In genomic region chr2:20914531-20915320, GRCm38 (mm10) we compare ENCODE assay signal across 29 mouse cellular contexts. TPM values are rescaled to one million over a fixed set of nuclear protein-coding genes. Genes with fewer than 3 reads are reported as not detected.
DNase-seq lines count a peak whose midpoint lies in the region; ATAC-seq lines count a peak whose summit lies in the region.
"Had no signal": no experiment of that assay in that cellular context is flagged by ENCODE, and none has a peak within 500 bp of the region (broad histone marks: within the 10 kb centered on the region; RNA-seq: fewer than 3 reads in every experiment).

No protein-coding gene starts in this region.

- no peak overlapping the region for H3K9ac ChIP-seq in kidney, embryonic 15.5 days
- H3K9ac ChIP-seq: embryonic facial prominence, embryonic 15.5 days; forebrain, embryonic 12.5 days; limb, embryonic 13.5 days; liver, embryonic 13.5 days had no signal

- no peak overlapping the region for H3K27ac ChIP-seq in kidney, embryonic 15.5 days
- H3K27ac ChIP-seq: embryonic facial prominence, embryonic 10.5 days; embryonic facial prominence, embryonic 15.5 days; forebrain, embryonic 12.5 days; hindbrain, embryonic 10.5 days; layer of hippocampus, adult 2 months; left cerebral cortex, adult 2 months; limb, embryonic 13.5 days; liver, embryonic 13.5 days had no signal

- no peak for DNase-seq in frontal cortex, postnatal 14 days (ENCODE audit: low spot score in 2 of 2)
- DNase-seq in kidney, postnatal 36 days, result peak; percentile 36 to 40
- DNase-seq in NIH3T3 (ENCODE audit: low read depth), result peak; percentile 29
- DNase-seq in embryo, embryonic 11 days, result no peak
- DNase-seq in thymus, postnatal 36 days, result no peak
- DNase-seq: cerebellum, postnatal 14 days; gastrocnemius, postnatal 25 days; heart, adult 2 months; heart, postnatal 14 days; kidney, postnatal 14 days; liver, embryonic 13.5 days; lung, adult 18-20 months; lung, postnatal 4 days; midbrain, embryonic 14.5 days; thymus, adult 2 months; thymus, postnatal 4 days had no signal

- no peak overlapping the region for H3K4me2 ChIP-seq in kidney, embryonic 15.5 days
- H3K4me2 ChIP-seq: embryonic facial prominence, embryonic 15.5 days; forebrain, embryonic 12.5 days; limb, embryonic 13.5 days; liver, embryonic 13.5 days had no signal

- 87% methylated on average over 10 of the region's 10 CpGs for WGBS in kidney, embryonic 15.5 days

- peaks cover 8% of the 10 kb centered on the region for H3K36me3 ChIP-seq in kidney, embryonic 15.5 days
- H3K36me3 ChIP-seq: embryonic facial prominence, embryonic 15.5 days had no signal

- no peaks in the 10 kb centered on the region for H3K27me3 ChIP-seq in kidney, embryonic 15.5 days
- H3K27me3 ChIP-seq: CH12.LX; embryonic facial prominence, embryonic 15.5 days; forebrain, embryonic 12.5 days; limb, embryonic 13.5 days; liver, embryonic 13.5 days; megakaryocyte, embryonic 14.5 days had no signal

- peak; percentile 81 for ATAC-seq in frontal cortex, adult (ENCODE audit: low TSS enrichment)
- ATAC-seq in kidney, embryonic 15.5 days (replicated peaks; ENCODE audit: low FRiP score), result no peak
- ATAC-seq: hindbrain, embryonic 16.5 days; lung, postnatal 0 days had no signal

- no peaks in the 10 kb centered on the region for H3K4me1 ChIP-seq in kidney, embryonic 15.5 days
- H3K4me1 ChIP-seq: embryonic facial prominence, embryonic 10.5 days; embryonic facial prominence, embryonic 15.5 days; hindbrain, embryonic 10.5 days; limb, embryonic 13.5 days; liver, embryonic 13.5 days had no signal

- H3K4me3 ChIP-seq in kidney, embryonic 15.5 days (replicated peaks), result no peak overlapping the region
- H3K4me3 ChIP-seq: embryonic facial prominence, embryonic 10.5 days; embryonic facial prominence, embryonic 15.5 days; forebrain, embryonic 12.5 days; heart, adult 2 months; hindbrain, embryonic 10.5 days; layer of hippocampus, adult 2 months; left cerebral cortex, adult 2 months; limb, embryonic 13.5 days; liver, embryonic 13.5 days; megakaryocyte, embryonic 14.5 days had no signal

- H3K9me3 ChIP-seq in kidney, embryonic 15.5 days (replicated peaks), result no peaks in the 10 kb centered on the region
- H3K9me3 ChIP-seq: embryonic facial prominence, embryonic 10.5 days; embryonic facial prominence, embryonic 15.5 days; forebrain, embryonic 12.5 days; hindbrain, embryonic 10.5 days; limb, embryonic 13.5 days; liver, embryonic 13.5 days; megakaryocyte, embryonic 14.5 days had no signal

RNA-seq across cellular contexts. Expression of gene Arhgap21, which starts 54.0 kb away (rescaled TPM):
- 11.3 and 12.7 TPM in 2 replicates for polyA plus RNA-seq in kidney, embryonic 15.5 days (2015; fragmentation: Nextera tagmentation; extraction: Ambion mirVana)

Comparison
In these comparisons a context has a peak if more than half of its experiments do, and no peak if none do; other contexts are left out.
1. DNase-seq: peak in kidney, postnatal 36 days (2 of 2) and NIH3T3 (single experiment); none in frontal cortex, postnatal 14 days (0 of 2), embryo, embryonic 11 days (single experiment) and thymus, postnatal 36 days (0 of 2).